Mouse (Mus musculus) ES-E14 (cell line): ENCODE data around the gene Kcmf1. TPM values are rescaled to one million over a fixed set of nuclear protein-coding genes. Genes with fewer than 3 reads are reported as not detected.

ENCODE experiments used
- DNase-seq: peaks from one replicate; pipeline ENCODE4 v3.0.0-alpha.2; 2013; ENCODE audit warnings: low read depth, low spot score
- H3K27ac ChIP-seq: 2 replicates; pipeline ENCODE4 v1.5.1; 2012; ENCODE audit warnings: low read depth, mild to moderate bottlenecking, low read length, moderate library complexity, mixed read lengths; ENCODE audit not compliant: poor library complexity, insufficient read depth, severe bottlenecking
- H3K36me3 ChIP-seq: 2 replicates; pipeline ENCODE4 v1.6.1; 2012; ENCODE audit warnings: mild to moderate bottlenecking, low read length, moderate library complexity, mixed read lengths; ENCODE audit not compliant: control insufficient read depth, poor library complexity, insufficient read depth, severe bottlenecking
- H3K4me1 ChIP-seq, 2 experiments: fragments of 150-350 bp in 1 of 2; sonication (generic) in 1 of 2; 2 replicates each; pipeline ENCODE4 v1.6.1; 2012; ENCODE audit warnings: low read length in 2 of 2, mild to moderate bottlenecking in 1 of 2, mixed read lengths in 1 of 2; ENCODE audit not compliant: control insufficient read depth in 2 of 2, insufficient read depth in 2 of 2, poor library complexity in 1 of 2
- H3K4me3 ChIP-seq, 2 experiments: fragments of 150-350 bp in 1 of 2; sonication (generic) in 1 of 2; 2 replicates each; pipeline ENCODE4 v1.5.1; 2012; ENCODE audit warnings: low read length in 2 of 2, low read depth in 1 of 2, mild to moderate bottlenecking in 1 of 2, mixed read lengths in 1 of 2; ENCODE audit not compliant: insufficient read depth in 1 of 2, poor library complexity in 1 of 2, severe bottlenecking in 1 of 2
- H3K9ac ChIP-seq: 2 replicates; pipeline ENCODE4 v1.6.1; 2012; ENCODE audit warnings: low read depth, mild to moderate bottlenecking, low read length, mixed read lengths; ENCODE audit not compliant: poor library complexity, insufficient read depth, severe bottlenecking
- H3K9me3 ChIP-seq: fragments of 150-350 bp; sonication (generic); 2 replicates; pipeline ENCODE4 v1.6.1; 2012; ENCODE audit warnings: low read depth, mild to moderate bottlenecking, low read length; ENCODE audit not compliant: control insufficient read depth, insufficient read depth
- CHD2 ChIP-seq: IDR thresholded peaks from 2 replicates; pipeline ENCODE4 v1.6.1; 2014; ENCODE audit warnings: mild to moderate bottlenecking, low read depth, low read length, inconsistent platforms
- HCFC1 ChIP-seq: IDR thresholded peaks from 2 replicates; pipeline ENCODE4 v1.6.1; 2012; ENCODE audit warnings: low read length, inconsistent platforms, borderline replicate concordance; ENCODE audit not compliant: insufficient read depth
- MAFK ChIP-seq: IDR thresholded peaks from 2 replicates; pipeline ENCODE4 v1.6.1; 2014; ENCODE audit warnings: mild to moderate bottlenecking, low read depth, low read length, inconsistent platforms; ENCODE audit not compliant: insufficient read depth
- ZC3H11A ChIP-seq: IDR thresholded peaks from 2 replicates; pipeline ENCODE4 v1.6.1; 2012; ENCODE audit warnings: low read depth, mild to moderate bottlenecking, inconsistent platforms, low read length, borderline replicate concordance
- ZNF384 ChIP-seq: IDR thresholded peaks from 2 replicates; pipeline ENCODE4 v1.6.1; 2012; ENCODE audit warnings: low read depth, low read length, inconsistent platforms
- in situ Hi-C, 2 experiments: fragments of 600-800 bp; cut with MboI; formaldehyde crosslinking; loops; one replicate each; pipeline ENCODE4 v1.15.1; 2025; ENCODE audit warnings: low sequenced_read_pairs in 2 of 2, inconsistent platforms in 1 of 2; ENCODE audit not compliant: unreplicated experiment in 2 of 2
- total RNA-seq: library from RNA; depleted of rRNA; stranded (reverse); fragments of 300-350 nt; gene quantifications from 2 replicates; pipeline ENCODE4 v1.2.3, GENCODE M21; 2012

The Kcmf1 gene
- total RNA-seq, 1 experiment: 122 TPM

- Histone ChIP-seq H3K4me3 (no peak overlapping the region), H3K4me1 (0 out of 4 replicates have a peak, but pooled peaks cover 0 to 2% of the 10 kb centered on the region in 2 experiments), H3K36me3 (no peaks in the 10 kb centered on the region), H3K27ac (no peak overlapping the region; the same call in 1 of the 2 replicates), H3K9me3 (no peaks in the 10 kb centered on the region), H3K9ac (no peak overlapping the region)
- no peak for DNase-seq
- in situ Hi-C loops: no loop called here
- no peak for TF ChIP-seq HCFC1
- no peak for TF ChIP-seq ZC3H11A
- TF ChIP-seq ZNF384: no peak
- no peak for TF ChIP-seq CHD2
- no peak for TF ChIP-seq MAFK
These were observed 18.7 kb downstream of the Kcmf1 start for GRCm38 (mm10) chr6:72880913-72881618.

GRCm38 (mm10) chr6:72876629-72877028 lies 23.1 kb downstream of the Kcmf1 start:
- H3K4me1 ChIP-seq: 0 out of 4 replicates have a peak, but pooled peaks cover 0 to 2% of the 10 kb centered on the region in 2 experiments
- H3K4me3 ChIP-seq: no peak overlapping the region
- no peaks in the 10 kb centered on the region for H3K36me3 ChIP-seq
- no peak overlapping the region for H3K9ac ChIP-seq
- no peak for TF ChIP-seq HCFC1
- TF ChIP-seq CHD2: no peak
- no peak for TF ChIP-seq MAFK
- TF ChIP-seq ZC3H11A: no peak
- TF ChIP-seq ZNF384: no peak
- no peak for DNase-seq
- H3K27ac ChIP-seq: no peak overlapping the region
- in situ Hi-C loops: no loop called here
- no peaks in the 10 kb centered on the region for H3K9me3 ChIP-seq

DNA sequence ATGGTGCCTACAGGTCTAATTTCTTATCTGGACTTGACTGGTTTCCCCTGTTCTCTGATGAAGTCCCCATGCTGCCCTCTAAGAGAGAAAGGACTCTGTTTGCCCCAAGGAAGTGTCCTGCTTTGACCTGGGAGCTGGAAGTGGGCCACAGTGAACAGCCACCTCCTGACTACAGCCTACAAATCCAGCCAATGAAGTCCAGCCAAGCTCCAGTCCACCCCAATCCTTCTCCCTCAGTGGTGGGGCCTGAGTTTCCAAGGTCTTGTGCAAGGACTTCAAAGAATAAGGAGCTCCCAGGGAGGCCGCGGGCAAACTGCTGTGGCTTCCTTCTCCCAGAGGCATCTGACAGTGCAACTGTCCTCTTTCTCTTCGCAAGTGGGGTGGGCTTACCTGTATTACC lies 26.4 kb downstream of the Kcmf1 start:
- in situ Hi-C loops: no loop called here
- no peak overlapping the region for H3K9ac ChIP-seq
- no peaks in the 10 kb centered on the region for H3K36me3 ChIP-seq
- H3K9me3 ChIP-seq: no peaks in the 10 kb centered on the region
- peaks cover 0 to 10% of the 10 kb centered on the region in 2 experiments; a peak in 1 of 4 replicates for H3K4me1 ChIP-seq
- DNase-seq: no peak
- H3K27ac ChIP-seq: no peak overlapping the region
- no peak for TF ChIP-seq CHD2
- TF ChIP-seq MAFK: no peak
- no peak for TF ChIP-seq HCFC1
- no peak for TF ChIP-seq ZNF384
- no peak for TF ChIP-seq ZC3H11A
- no peak overlapping the region for H3K4me3 ChIP-seq

- H3K9me3 ChIP-seq: no peaks in the 10 kb centered on the region
- no peak overlapping the region for H3K4me3 ChIP-seq
- in situ Hi-C loops: no loop called here
- no peak for DNase-seq
- no peak overlapping the region for H3K9ac ChIP-seq
- TF ChIP-seq ZNF384: no peak
- TF ChIP-seq CHD2: no peak
- no peak for TF ChIP-seq ZC3H11A
- TF ChIP-seq HCFC1: no peak
- TF ChIP-seq MAFK: no peak
- no peak overlapping the region for H3K27ac ChIP-seq
- no peaks in the 10 kb centered on the region for H3K36me3 ChIP-seq
- peaks cover 2 to 10% of the 10 kb centered on the region in 2 experiments; a peak in 2 of 4 replicates for H3K4me1 ChIP-seq
These were observed 27.5 kb downstream of the Kcmf1 start for GRCm38 (mm10) chr6:72872276-72872675.
